Mouse (Mus musculus) brain, embryonic 14.5 days (tissue): ENCODE measurements around the gene Smarca4.
A peak's percentile ranks its signal among the peaks of the same experiment; 100 is the strongest.

Source experiments
- CTCF ChIP-seq: fragments of 200-500 bp; IDR thresholded peaks from 2 replicates; pipeline ENCODE4 v1.5.1; 2012; ENCODE audit warnings: inconsistent platforms, mild to moderate bottlenecking, moderate library complexity, borderline replicate concordance; ENCODE audit not compliant: insufficient read depth, insufficient read length; ENCODE audit errors: extremely low read depth
- POLR2A ChIP-seq: fragments of 200-500 bp; IDR thresholded peaks from 2 replicates; pipeline ENCODE4 v1.6.1; 2012; ENCODE audit warnings: mild to moderate bottlenecking, inconsistent platforms, borderline replicate concordance; ENCODE audit not compliant: poor library complexity, insufficient read depth, insufficient read length, severe bottlenecking; ENCODE audit errors: extremely low read depth

DNA sequence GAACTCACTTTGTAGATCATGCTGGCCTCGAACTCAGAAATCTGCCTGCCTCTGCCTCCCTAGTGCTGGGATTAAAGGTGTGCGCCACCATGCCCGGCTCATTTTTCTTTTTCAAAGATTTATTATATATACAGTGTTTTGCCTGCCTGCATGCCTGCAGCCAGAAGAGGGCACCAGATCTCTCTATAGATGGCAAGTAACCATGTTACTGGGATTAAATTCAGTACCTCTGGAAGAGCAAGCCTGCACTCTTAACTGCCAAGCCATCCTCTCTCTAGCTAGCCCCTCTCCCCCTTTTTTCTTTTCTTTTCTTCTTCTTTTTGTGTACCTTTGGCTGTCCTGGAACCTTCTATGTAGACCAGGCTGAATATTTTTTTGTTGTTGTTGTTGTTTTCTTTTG is 14.7 kb downstream of the Smarca4 start:
- TF ChIP-seq POLR2A (no peak), CTCF (peak; percentile 55; the same call in 1 of the 2 replicates)
